Mouse (Mus musculus) E14TG2a.4 (cell line): ENCODE results near the gene Ndufb7.

Experiments
- H3K27me3 ChIP-seq: 2 replicates; pipeline ENCODE4 v1.6.1; 2014; ENCODE audit warnings: low read length, control low read depth; ENCODE audit not compliant: insufficient read depth
- H3K36me3 ChIP-seq: 2 replicates; pipeline ENCODE4 v1.6.1; 2014; ENCODE audit warnings: low read length, control low read depth; ENCODE audit not compliant: insufficient read depth
- H3K4me1 ChIP-seq: replicated peaks from 2 replicates; pipeline ENCODE4 v1.6.1; 2014; ENCODE audit warnings: low read depth, low read length, control low read depth
- H3K4me3 ChIP-seq: replicated peaks from 2 replicates; pipeline ENCODE4 v1.5.1; 2014; ENCODE audit warnings: mild to moderate bottlenecking, low read length
- H3K9me3 ChIP-seq: 2 replicates; pipeline ENCODE4 v1.6.1; 2014; ENCODE audit warnings: low read length, control low read depth
- CTCF ChIP-seq: conservative IDR thresholded peaks from 2 replicates; pipeline ENCODE4 v1.5.1; 2014; ENCODE audit warnings: low read length
- NANOG ChIP-seq: IDR thresholded peaks from 2 replicates; pipeline ENCODE4 v1.6.1; 2014; ENCODE audit warnings: borderline replicate concordance, low read length, mixed read lengths
- POU5F1 ChIP-seq: IDR thresholded peaks from 2 replicates; pipeline ENCODE4 v1.6.1; 2014; ENCODE audit warnings: low read length, borderline replicate concordance

The Ndufb7 gene

GRCm38 (mm10) chr8:83574631-83575315 is 8.3 kb downstream of the Ndufb7 start:
- Histone ChIP-seq H3K4me3 (peak overlapping the region; percentile 39; the same call in 1 of the 2 replicates), H3K9me3 (no peaks in the 10 kb centered on the region), H3K36me3 (peaks cover 62% of the 10 kb centered on the region), H3K4me1 (peaks cover 94% of the 10 kb centered on the region), H3K27me3 (no peaks in the 10 kb centered on the region)
- TF ChIP-seq CTCF (no peak), NANOG (no peak), POU5F1 (no peak)

GRCm38 (mm10) chr8:83575561-83576515 is 9.4 kb downstream of the Ndufb7 start:
- Histone ChIP-seq H3K36me3 (peaks cover 57% of the 10 kb centered on the region), H3K4me3 (no peak overlapping the region), H3K9me3 (no peaks in the 10 kb centered on the region), H3K27me3 (no peaks in the 10 kb centered on the region), H3K4me1 (peaks cover 94% of the 10 kb centered on the region)
- TF ChIP-seq POU5F1 (no peak), NANOG (no peak), CTCF (no peak)

- Histone ChIP-seq H3K4me3 (0 out of 2 replicates have a peak overlapping the region, but pooled peaks have one; percentile 37), H3K36me3 (peaks cover 51% of the 10 kb centered on the region), H3K9me3 (no peaks in the 10 kb centered on the region), H3K27me3 (no peaks in the 10 kb centered on the region), H3K4me1 (peaks cover 94% of the 10 kb centered on the region)
- TF ChIP-seq POU5F1 (no peak), CTCF (no peak), NANOG (no peak)
Measured at GRCm38 (mm10) chr8:83576516-83576895, 10.0 kb downstream of the Ndufb7 start.

- H3K9me3 ChIP-seq, result no peaks in the 10 kb centered on the region
- no peaks in the 10 kb centered on the region for H3K27me3 ChIP-seq
- TF ChIP-seq CTCF (no peak), POU5F1 (no peak), NANOG (no peak)
- peak overlapping the region; percentile 37; the same call in 1 of the 2 replicates for H3K4me3 ChIP-seq
- peaks cover 47% of the 10 kb centered on the region for H3K36me3 ChIP-seq
- H3K4me1 ChIP-seq, result peaks cover 94% of the 10 kb centered on the region
Measured at GRCm38 (mm10) chr8:83576921-83577320, 10.4 kb downstream of the Ndufb7 start.

- TF ChIP-seq NANOG, result no peak
- no peak for TF ChIP-seq POU5F1
Measured at GRCm38 (mm10) chr8:83577384-83577791, 10.9 kb downstream of the Ndufb7 start.

GRCm38 (mm10) chr8:83578131-83579055 is 11.9 kb downstream of the Ndufb7 start:
- no peak for TF ChIP-seq POU5F1
- TF ChIP-seq CTCF, result no peak
- no peak for TF ChIP-seq NANOG
- H3K4me1 ChIP-seq, result peaks cover 97% of the 10 kb centered on the region
- H3K9me3 ChIP-seq, result no peaks in the 10 kb centered on the region
- H3K27me3 ChIP-seq, result no peaks in the 10 kb centered on the region
- peaks cover 44% of the 10 kb centered on the region for H3K36me3 ChIP-seq
- H3K4me3 ChIP-seq, result peak overlapping the region; percentile 32; the same call in 1 of the 2 replicates

More at GRCm38 (mm10) chr8:83577384-83577791, 10.9 kb downstream of the Ndufb7 start:
- Histone ChIP-seq H3K27me3 (no peaks in the 10 kb centered on the region), H3K4me3 (peak overlapping the region; percentile 37), H3K4me1 (peaks cover 95% of the 10 kb centered on the region), H3K36me3 (peaks cover 46% of the 10 kb centered on the region), H3K9me3 (no peaks in the 10 kb centered on the region)

GRCm38 (mm10) chr8:83579676-83580075 is 13.2 kb downstream of the Ndufb7 start:
- Histone ChIP-seq H3K4me3 (no peak overlapping the region), H3K36me3 (peaks cover 42% of the 10 kb centered on the region), H3K4me1 (peaks cover 94% of the 10 kb centered on the region), H3K27me3 (no peaks in the 10 kb centered on the region), H3K9me3 (no peaks in the 10 kb centered on the region)
- TF ChIP-seq CTCF (no peak), POU5F1 (no peak), NANOG (no peak)
